Mouse (Mus musculus): Measurements from ENCODE around the gene Suco. TPM values are rescaled to one million over a fixed set of nuclear protein-coding genes. Genes with fewer than 3 reads are reported as not detected.

Suco gene
- 8.2 and 9.5 TPM in 2 replicates for polyA plus RNA-seq (2012; rRNA removed)

DNA sequence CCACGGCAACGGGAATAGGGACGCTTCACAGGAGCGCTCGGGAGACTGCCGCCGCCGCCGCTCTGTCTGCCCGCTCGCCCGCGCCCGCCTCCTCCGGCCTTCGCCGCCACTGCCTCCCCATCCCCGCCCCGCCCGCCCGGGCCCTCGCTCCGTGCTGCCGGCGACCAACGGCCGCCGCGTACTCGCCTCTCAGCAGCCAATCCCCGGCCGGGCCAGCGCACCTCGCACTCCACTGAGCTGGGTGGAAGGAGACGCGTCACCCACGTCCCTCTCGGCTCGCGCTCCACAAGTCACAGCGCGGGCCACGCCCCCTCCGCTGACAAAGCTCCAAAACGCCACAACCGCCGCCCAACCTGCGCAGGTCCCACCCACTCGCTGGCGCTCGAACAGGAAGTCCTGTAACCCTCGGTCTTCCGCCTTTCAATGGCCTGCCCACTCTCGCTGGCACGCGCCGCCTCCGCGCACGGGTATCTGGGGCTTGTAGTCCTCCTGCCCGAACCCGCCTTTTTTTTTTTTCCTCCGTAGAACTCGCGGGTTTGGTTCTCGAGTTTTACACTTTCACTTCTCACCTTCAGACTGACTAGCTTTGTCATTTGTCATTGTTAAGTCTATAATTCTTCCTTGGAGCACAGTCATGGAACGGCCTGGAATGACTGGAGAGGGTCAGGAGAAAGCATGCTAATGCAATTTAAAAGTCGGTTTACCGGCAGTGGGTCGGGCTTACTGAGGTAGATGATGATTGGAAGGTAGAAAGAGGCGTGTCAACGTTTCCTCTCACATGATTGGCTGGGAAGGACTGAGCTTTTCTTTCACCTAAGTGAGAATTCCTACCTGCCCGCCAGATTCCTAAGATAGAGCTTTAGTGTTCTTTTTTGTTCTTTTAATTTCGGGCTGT, at the start of gene Suco:
Suco (minus strand) TSS at position 130 of the 895 bp plus-strand sequence.

DNA sequence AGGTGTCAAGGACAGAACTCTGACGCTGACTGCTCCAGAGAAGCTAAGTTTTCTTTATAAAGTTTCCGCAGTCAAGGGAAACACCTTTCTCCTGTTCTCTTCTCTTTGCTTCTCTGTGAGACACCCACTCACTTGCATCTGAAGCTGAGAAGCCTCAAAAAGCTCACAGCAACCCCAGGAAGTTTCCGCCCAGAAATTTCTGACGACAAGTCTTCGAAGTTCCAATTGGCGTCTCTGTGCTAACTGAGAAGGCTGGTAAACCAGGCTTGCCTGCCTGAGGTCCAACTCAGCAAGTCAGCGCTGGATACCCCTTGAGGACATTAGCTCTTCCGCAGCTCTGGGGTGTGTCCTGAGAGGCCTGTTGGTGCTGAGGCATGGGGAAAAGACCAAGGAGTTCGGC, 88.1 kb downstream of the Suco start, which contains the start of gene Fasl:
Fasl (minus strand) TSS at position 157 of the 400 bp plus-strand sequence.

Other genes starting within 250 kb of the Suco start
- gene Fasl, start 88.2 kb downstream of the Suco start, polyA plus RNA-seq (2012; rRNA removed) = 0.02 and 0.07 TPM in 2 replicates
- 6.1 and 7.0 TPM in 2 replicates for gene Pigc, start 92.5 kb upstream of the Suco start, polyA plus RNA-seq (2012; rRNA removed)
- gene 4930558K02Rik, start 103.0 kb upstream of the Suco start, polyA plus RNA-seq (2012; rRNA removed) = not detected in 2 replicates

All from liver, embryonic 14 days (tissue).